Mouse (Mus musculus) intestine, embryonic 15.5 days (tissue): ENCODE measurements around the gene 2010109A12Rik. TPM values are rescaled to one million over a fixed set of nuclear protein-coding genes. Genes with fewer than 3 reads are reported as not detected.

Experiments used
- ATAC-seq: fragments of 200-750 bp; cut with Nextera tagmentation; 2 replicates; pipeline ENCODE4 v1.8.0; 2017; ENCODE audit warnings: moderate TSS enrichment, moderate library complexity
- H3K27ac ChIP-seq: fragments of 300-500 bp; sonication (generic); 2 replicates; pipeline ENCODE4 v1.5.1; 2015; ENCODE audit warnings: mild to moderate bottlenecking, inconsistent platforms
- H3K27me3 ChIP-seq: fragments of 300-500 bp; sonication (generic); replicated peaks from 2 replicates; pipeline ENCODE4 v1.6.1; 2015; ENCODE audit warnings: inconsistent platforms
- H3K36me3 ChIP-seq: fragments of 300-500 bp; sonication (generic); 2 replicates; pipeline ENCODE4 v1.6.1; 2015; ENCODE audit warnings: inconsistent platforms
- H3K4me1 ChIP-seq: fragments of 300-500 bp; sonication (generic); replicated peaks from 2 replicates; pipeline ENCODE4 v1.6.1; 2015; ENCODE audit warnings: inconsistent platforms
- H3K4me2 ChIP-seq: fragments of 300-500 bp; sonication (generic); replicated peaks from 2 replicates; pipeline ENCODE4 v1.6.1; 2015; ENCODE audit warnings: mild to moderate bottlenecking, inconsistent platforms
- H3K4me3 ChIP-seq: fragments of 300-500 bp; sonication (generic); replicated peaks from 2 replicates; pipeline ENCODE4 v1.5.1; 2015; ENCODE audit warnings: inconsistent platforms
- H3K9ac ChIP-seq: fragments of 300-500 bp; sonication (generic); 2 replicates; pipeline ENCODE4 v1.6.1; 2015; ENCODE audit warnings: inconsistent platforms
- H3K9me3 ChIP-seq: fragments of 300-500 bp; sonication (generic); 2 replicates; pipeline ENCODE4 v1.6.1; 2016; ENCODE audit warnings: inconsistent platforms
- WGBS: fragments of 180-500 bp; shearing (Covaris S2); methylation state at CpG from one replicate; pipeline ENCODE4 v1.1.7; 2015; 5-methylcytosine and 5-hydroxymethylcytosine counted together
- polyA plus RNA-seq: library from polyadenylated mRNA; unstranded; fragments of >200 nt; fragmentation: Nextera tagmentation; extraction: Ambion mirVana; gene quantifications from 2 replicates; pipeline ENCODE4 v1.2.1, GENCODE M21; 2015

2010109A12Rik gene
- polyA plus RNA-seq, 1 experiment from 2014 or later = 2.0 TPM

DNA sequence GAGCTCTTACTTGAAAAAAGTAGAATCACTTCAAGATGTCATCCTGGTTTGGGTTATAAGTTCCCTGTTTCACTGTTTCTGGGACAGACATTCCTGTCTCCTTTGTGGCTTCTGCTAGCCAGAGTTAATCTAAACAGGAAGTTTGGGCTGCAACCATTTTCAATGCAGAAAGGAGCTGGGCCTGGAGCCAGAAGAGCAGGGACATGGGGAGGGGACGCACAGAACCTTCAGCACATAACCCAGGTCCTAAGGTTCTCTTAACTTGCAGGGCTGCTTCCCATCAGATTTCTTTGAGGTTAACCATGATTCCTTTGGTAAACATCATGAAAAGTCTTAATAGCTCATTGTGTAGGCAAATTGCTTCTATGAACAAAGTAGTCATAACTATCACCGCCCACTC lies 56.4 kb downstream of the 2010109A12Rik start:
- WGBS = 68% methylated on average over 2 of the region's 2 CpGs

More for the DNA sequence above, 56.4 kb downstream of the 2010109A12Rik start:
- no peak overlapping the region for H3K4me2 ChIP-seq
- no peak overlapping the region for H3K9ac ChIP-seq
- H3K9me3 ChIP-seq = no peaks in the 10 kb centered on the region
- 0 out of 2 replicates have a peak, but pooled peaks cover 9% of the 10 kb centered on the region for H3K4me1 ChIP-seq
- ATAC-seq = no peak
- no peaks in the 10 kb centered on the region for H3K27me3 ChIP-seq
- H3K4me3 ChIP-seq = no peak overlapping the region
- no peak overlapping the region for H3K27ac ChIP-seq
- no peaks in the 10 kb centered on the region for H3K36me3 ChIP-seq

Other genes with a start within 250 kb of the 2010109A12Rik start
- gene Sowahb, start 161.5 kb upstream of the 2010109A12Rik start, polyA plus RNA-seq = 5.8 and 6.1 TPM in 2 replicates
- gene Sept11, start 113.1 kb upstream of the 2010109A12Rik start, polyA plus RNA-seq = 138 and 157 TPM in 2 replicates
- gene Ccni, start within 50 bp of the 2010109A12Rik start, polyA plus RNA-seq = 79.2 and 91.2 TPM in 2 replicates
- 33.2 and 37.8 TPM in 2 replicates for gene Ccng2, start 60.7 kb downstream of the 2010109A12Rik start, polyA plus RNA-seq